ENCODE assay signal across 18 mouse cellular contexts in genomic region chr7:62571759-62572158, GRCm38 (mm10).
A peak's percentile ranks its signal among the peaks of the same experiment; 100 is the strongest.
DNase-seq lines count a peak whose midpoint lies in the region; ATAC-seq lines count a peak whose summit lies in the region.
"Had no signal": no experiment of that assay in that cellular context is flagged by ENCODE, and none has a peak within 500 bp of the region (broad histone marks: within the 10 kb centered on the region; RNA-seq: fewer than 3 reads in every experiment).

No protein-coding gene starts in this region.

- peak; percentile 54 for ATAC-seq in inflammation-experienced regulatory T-cells, adult 6 months
- no peak for ATAC-seq in megakaryocyte-erythroid progenitor cell, adult 5-6 weeks (replicated peaks; ENCODE audit: low FRiP score, low TSS enrichment, poor library complexity, severe bottlenecking)
- ATAC-seq: CD4-positive, CD25-positive, alpha-beta regulatory T cell, adult 4 months; forebrain, embryonic 14.5 days; hindbrain, postnatal 0 days had no signal

- DNase-seq in A20 (ENCODE audit: low read depth, low spot score), result peak; percentile 23
- peak; percentile 77 for DNase-seq in MEL-GATA-1-ER (ENCODE audit: extremely low read depth, low read depth)
- DNase-seq in spleen, adult 18-20 months, result no peak
- no peak for DNase-seq in testis, postnatal 10 days (ENCODE audit: low spot score)
- DNase-seq: adrenal gland, adult 8-10 months; adrenal gland, postnatal 36 days; B cell, adult 2 months; cerebellum, adult 2 months; cerebellum, postnatal 10 days; embryo, embryonic 11 days; gastrocnemius, adult 2 months; gastrocnemius, postnatal 25 days; heart, postnatal 14 days had no signal

Comparison
In these comparisons a context has a peak if more than half of its experiments do, and no peak if none do; other contexts are left out.
1. DNase-seq: peak in A20 (single experiment) and MEL-GATA-1-ER (single experiment); none in spleen, adult 18-20 months (0 of 2) and testis, postnatal 10 days (single experiment).